Mouse (Mus musculus): ENCODE measurements around the gene Coro2a.

The Coro2a gene

DNA sequence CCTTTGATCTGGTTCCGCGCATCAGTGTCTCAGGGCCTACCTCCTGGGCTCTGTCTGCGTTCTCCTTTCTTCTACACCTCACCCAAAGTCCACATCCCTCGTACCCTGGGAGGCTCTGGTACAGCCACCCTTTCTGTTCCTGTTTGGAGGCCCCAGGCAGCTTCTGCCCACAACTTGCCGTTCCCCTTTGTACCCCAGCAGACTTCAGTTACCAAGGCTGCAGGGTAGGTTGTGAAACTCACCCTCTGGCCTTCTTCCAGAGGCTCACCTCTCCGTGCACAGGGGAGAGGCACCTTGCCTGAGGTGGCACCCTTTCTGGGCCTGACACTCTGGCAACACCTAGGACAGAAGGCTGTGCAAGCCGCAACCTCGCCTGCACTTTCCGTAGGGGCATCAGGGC is 46.2 kb downstream of the Coro2a start:
- DNase-seq: peak; percentile 48

- peak; percentile 28 for DNase-seq
Observed at GRCm38 (mm10) chr4:46554295-46555069, 47.5 kb downstream of the Coro2a start.

- peak; percentile 81 for DNase-seq
Observed at GRCm38 (mm10) chr4:46553864-46554263, 48.1 kb downstream of the Coro2a start.

DNA sequence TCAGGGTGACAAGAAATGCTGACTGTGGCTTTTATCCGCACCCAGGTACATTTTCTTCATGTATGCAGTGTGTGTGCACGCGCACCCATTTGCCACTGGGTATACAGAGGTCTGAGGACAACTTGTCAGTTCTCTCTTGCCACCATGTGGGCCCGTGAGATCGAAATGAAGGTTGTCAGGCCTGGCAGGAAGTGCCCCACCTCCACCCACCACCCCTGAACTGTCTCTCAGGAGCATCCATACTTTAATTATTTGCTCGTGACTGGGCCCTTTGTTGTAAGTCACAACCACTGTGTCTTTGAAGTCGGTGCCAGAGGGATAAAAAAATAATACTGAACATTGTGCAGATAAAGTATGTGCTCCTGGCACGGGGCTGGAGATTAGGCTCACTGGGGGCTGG is 51.6 kb downstream of the Coro2a start:
- DNase-seq: no peak

DNA sequence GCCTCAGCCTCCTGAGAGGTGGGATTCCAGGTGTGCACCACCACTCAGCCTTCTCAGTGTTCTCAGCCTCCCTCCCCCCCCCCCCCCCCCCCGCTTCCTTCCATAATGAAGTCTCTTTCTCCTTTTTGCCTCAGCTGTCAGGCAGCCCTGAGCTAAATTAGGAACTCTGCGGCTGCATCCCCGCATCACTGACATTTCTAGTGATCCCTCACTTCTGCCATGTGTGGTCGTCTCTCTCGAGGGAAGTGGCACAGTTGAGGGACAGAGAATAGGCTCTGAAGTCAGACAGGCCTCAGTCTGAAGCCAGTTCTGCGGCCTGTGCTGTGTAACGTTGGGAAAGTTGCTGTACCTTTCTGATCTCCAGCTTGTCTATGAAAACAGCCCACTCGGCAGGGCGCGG is 52.0 kb downstream of the Coro2a start:
- DNase-seq: no peak

- DNase-seq: no peak
Observed at GRCm38 (mm10) chr4:46546709-46547108, 55.3 kb downstream of the Coro2a start.

- DNase-seq: peak; percentile 55
Observed at GRCm38 (mm10) chr4:46545498-46545897, 56.5 kb downstream of the Coro2a start.

GRCm38 (mm10) chr4:46544313-46544712 is 57.7 kb downstream of the Coro2a start:
- DNase-seq: no peak

DNA sequence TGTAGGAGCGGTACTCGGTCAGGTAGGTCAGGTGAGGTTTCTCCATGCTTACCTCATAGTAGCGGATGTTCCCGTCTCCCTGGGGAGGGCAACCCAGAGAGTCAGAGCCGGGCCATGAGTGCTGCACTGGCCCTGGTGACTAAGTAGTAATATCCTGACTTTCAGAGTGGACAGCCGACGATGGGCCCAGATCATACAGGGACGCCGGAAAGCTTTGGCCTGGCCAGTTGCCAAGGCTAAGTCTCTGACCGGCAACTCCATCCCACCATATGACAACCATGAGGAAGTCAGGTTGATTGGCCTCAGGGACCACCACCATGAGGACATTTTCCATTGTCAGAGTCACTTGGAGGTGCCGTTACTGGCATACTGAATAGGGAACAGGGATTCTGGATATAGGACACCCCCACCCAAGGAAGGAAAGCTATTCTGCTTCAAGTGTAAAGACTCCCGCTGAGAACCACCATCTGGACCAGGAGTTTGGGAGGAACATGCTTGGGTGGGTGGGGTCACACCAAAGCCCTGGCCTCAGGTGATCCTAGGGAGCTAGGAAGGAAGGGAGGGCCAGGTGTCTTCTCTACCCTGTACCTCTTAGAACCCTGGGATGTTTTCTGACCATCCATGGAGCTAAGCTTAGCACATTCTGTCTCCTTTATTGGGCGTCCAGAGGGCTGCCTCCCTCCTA is 58.5 kb downstream of the Coro2a start:
- no peak for DNase-seq

DNA sequence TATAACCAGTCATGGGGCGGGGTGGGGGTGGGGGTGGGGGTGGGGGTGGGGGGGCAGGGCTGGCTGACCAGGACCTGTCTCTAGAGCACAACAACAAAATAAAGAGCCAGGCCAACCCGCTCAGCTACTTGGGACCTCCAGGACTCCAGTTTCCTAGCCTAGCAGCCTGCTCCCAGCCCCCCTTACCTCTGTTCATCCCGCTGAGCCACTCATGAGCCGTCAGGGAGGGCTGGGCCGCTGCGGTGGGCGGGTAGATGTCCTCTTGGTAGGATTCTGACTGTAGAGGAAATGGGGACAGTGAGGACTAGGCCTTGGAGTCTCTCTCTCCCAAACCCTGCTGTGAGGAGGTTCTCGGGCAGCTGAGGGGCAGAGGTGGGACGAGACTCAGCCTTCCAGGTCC is 60.3 kb downstream of the Coro2a start:
- DNase-seq: no peak

DNA sequence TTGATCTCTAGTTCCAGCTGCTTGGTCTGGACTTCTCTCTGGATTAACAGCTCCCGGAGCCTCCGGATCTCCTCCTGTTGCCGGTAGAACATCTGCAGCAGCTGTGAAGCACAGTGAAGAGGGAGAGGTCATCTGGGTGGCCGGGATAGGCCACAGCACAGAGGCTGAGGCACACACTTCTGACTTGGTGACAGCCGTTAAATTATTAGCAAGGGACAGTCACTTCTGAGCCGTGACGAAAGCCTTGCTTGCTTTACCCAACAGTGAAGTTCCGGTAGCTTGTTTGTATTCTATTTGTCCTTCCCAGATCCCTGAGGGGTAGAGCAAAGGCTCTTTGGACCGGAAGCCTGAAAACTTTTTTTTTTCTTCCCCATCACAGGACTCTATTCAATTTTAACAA is 62.8 kb downstream of the Coro2a start:
- DNase-seq: no peak

DNA sequence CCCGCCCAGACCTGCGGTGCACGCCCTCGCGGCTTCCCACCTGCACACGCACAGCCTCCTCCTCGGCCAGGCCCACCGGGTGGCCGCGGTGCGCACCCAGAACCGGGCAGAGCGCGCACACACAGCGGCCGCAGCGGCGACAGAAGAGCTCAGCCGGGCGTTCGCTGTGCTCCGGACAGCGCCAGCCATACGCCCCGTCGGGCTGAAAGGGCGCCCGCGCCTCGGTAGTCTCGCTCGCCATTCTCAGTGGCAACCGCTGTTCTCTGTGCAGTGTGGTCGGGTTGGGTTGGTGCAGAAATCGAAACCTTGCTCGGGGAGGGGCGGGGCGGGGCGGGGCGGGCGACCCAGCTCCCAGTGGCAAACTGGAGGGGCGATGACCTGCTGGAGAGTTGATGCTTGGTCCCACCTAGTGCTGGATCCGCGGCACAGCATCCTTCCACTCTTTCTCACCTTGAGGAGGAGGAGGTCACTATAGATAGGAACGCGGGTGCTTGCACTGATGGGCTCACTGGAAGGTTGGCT is 66.1 kb downstream of the Coro2a start, which contains the start of gene Trim14:
Gene Trim14 (minus strand): TSS at position 302 of the 522 bp plus-strand sequence.
- peak; percentile 65 for DNase-seq

GRCm38 (mm10) chr4:46535094-46535830 is 66.7 kb downstream of the Coro2a start:
- DNase-seq: peak; percentile 34

DNA sequence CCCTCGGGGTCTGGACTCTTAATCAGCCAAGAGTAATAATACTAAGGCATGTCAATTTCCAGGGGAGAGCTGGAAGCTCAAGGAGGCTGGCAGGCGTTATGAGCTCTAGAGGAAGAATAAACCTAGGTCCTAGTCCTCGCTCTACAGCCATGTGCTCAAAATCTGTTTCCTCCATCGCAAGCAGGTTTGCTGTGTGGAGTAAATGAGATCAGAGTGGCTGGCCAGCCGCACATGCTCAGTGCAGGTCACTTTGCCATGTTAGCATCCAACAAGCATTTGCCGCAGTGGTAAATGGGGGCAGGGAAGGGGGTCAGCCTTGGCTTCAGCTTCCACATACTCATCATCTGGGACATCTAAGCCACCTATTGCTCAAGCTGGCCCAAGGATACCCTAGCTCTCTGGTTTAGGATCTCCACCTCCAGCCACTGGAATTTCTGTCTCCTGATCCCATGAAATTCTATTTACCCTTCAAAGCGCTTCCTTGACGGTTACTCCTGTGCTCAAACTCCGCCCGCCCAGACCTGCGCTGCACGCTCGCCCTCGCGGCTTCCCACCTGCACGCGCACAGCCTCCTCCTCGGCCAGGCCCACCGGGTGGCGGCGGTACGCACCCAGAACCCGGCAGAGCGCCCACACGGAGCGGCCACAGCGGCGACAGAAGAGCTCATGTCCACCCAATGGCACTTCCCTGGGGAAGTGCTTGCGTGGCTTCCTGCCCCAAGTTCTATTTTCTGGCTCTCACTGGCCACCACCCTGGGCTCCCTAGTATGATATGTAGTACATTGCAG is 67.9 kb downstream of the Coro2a start:
- DNase-seq: no peak

- no peak for DNase-seq
Observed at GRCm38 (mm10) chr4:46532926-46533325, 69.1 kb downstream of the Coro2a start.

GRCm38 (mm10) chr4:46532511-46532910 is 69.5 kb downstream of the Coro2a start:
- no peak for DNase-seq

DNA sequence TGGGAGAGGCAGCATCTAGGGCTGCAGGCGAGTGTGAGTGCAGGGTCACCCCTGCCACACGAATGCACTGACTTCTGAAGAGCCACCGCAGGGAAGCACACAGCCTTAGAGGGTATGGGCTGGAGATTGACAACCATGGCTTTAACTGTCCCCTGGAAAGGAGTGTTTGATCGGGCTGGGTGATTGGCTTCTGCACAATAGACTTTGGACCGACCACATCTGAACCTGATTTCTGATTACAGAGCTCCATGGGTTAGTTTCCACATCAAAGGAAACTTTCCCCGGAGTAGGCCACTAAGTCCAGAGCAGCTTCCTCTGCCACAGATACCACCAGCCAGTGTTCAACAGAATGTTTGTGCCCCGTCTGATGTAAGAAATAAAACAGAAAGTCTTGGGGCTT is 72.3 kb downstream of the Coro2a start:
- DNase-seq: no peak

DNA sequence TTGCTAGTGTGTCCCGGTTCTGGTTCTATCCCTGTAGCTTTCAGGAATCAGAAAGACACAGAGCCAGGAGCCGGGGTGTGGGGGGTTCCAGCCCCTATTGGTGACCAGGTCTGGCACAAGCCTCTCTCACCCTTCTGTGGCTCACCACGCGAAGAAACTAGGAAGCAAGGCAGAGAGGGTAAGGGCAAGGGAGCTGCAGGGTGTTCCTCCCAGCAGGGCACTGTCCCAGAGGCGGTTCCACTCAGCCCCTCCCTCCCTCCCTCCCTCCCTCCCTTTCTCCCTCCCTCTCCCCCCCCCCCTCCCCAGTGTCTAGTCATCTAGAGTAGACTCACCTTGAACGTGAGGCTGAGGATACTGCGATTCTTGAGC is 74.5 kb downstream of the Coro2a start:
- no peak for DNase-seq

DNA sequence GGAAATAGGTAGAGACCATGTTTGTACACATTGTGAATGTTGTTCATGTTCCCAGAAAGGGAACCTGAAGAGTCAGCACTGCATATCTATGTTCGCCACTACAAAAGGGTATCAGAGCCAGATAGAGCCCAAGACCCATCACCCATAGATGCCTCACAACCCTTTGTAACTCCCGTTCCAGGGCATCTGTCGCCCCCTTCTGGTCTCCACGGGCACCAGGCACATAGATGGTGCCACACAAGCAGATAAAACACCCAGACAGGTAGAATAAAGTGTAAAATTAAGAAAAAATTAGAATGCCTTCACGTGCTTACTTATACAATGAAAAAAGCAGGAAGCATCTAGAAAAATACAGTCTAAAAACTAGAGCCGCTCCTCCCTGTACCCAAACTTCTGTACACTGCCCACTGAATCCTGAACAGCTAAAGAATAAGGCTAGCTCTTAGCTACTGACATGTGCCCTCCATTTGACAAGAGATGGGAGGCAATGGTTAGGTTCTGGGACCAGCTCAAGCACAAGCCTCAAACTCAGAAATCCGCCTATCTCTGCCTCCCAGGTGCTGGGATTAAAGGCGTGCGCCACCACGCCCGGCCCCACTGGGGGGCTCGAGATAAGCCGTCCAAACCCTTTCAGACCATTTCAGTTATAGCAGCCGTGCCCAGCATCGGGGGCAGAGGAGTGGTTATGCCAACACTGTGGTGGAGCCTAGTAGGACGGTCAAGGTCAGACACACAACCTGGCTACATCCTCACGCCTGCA is 75.0 kb downstream of the Coro2a start:
- no peak for DNase-seq

- no peak for DNase-seq
Observed at GRCm38 (mm10) chr4:46526226-46526625, 75.8 kb downstream of the Coro2a start.

GRCm38 (mm10) chr4:46523324-46523723 is 78.7 kb downstream of the Coro2a start:
- DNase-seq: no peak

DNA sequence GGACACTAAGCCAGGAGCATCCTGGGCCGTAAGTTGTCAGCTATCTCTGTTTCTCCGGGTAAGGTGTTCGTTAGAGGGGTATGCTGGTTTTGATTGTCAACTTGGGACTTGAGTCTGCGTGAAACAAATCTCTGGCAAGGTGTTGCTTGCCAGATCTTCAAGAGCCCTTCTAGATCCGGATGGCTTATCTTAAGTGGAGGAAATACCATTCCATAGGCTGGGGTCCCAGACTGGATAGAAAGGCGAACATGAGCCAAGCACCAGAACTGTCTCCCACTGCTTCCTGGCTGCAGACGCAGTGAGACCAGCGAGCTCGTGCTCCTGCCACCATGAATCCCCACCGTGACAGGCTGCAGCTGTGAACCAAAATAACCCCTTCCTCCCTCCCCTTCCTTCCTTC is 80.5 kb downstream of the Coro2a start:
- no peak for DNase-seq

Data from lung, postnatal 10 days (tissue).